Mouse (Mus musculus): Measurements from ENCODE around the gene Gm4894. TPM values are rescaled to one million over a fixed set of nuclear protein-coding genes. Genes with fewer than 3 reads are reported as not detected.

Gm4894 gene
- polyA plus RNA-seq, 1 experiment, result not detected

DNA sequence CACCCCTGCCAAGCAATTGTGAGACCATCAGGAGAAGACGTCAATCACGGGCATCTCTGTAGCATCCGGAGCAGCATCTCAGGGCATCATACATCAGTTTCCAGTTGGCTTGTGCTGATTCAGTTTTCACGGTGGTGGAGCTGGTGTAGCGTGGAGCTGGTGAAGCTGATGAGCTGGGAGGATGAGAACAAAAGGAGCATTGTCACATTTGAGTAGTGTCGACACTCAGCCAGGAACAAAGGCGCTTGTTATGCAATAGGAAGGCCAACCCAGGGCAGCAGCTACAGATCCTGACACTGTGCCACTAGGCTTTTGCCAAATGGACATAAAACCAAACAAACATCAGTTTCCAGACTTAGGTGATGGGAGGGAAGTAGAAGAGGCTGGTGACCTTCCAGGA is 23.2 kb downstream of the Gm4894 start:
- TF ChIP-seq CTCF (IDR thresholded peaks at IDR 0.05; ENCODE audit: insufficient read depth, low read length), result no peak
- no peak for TF ChIP-seq POLR2A (IDR thresholded peaks at IDR 0.05; ENCODE audit: borderline replicate concordance, extremely low read depth, low read depth, low read length)
- no peak overlapping the region for H3K4me3 ChIP-seq (replicated peaks; ENCODE audit: extremely low read depth, low read depth, low read length)
- 0 out of 2 replicates have a peak, but pooled peaks cover 2% of the 10 kb centered on the region for H3K4me1 ChIP-seq (ENCODE audit: control insufficient read depth, insufficient read depth, low read length)
- no peak for DNase-seq
- WGBS, result 65% methylated on average over 7 of the region's 7 CpGs

DNA sequence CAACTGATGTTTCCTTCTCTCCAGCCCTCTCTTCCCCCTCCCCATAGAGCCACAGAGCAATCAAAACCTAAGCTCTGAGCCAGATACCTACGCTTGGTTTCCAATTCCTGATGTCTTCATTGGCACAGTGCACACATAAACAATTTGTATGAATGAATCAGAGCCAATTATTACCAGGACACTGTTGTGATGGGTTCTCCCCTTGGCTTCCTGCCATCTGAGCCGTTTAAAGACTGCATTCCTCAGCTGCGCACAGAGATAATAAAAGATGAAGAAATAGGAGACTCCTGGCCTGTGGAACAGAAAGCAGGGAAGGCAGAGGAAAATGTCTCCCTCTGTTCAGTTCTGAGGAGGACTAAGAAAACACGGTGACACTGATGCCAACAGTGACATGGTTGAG is 25.6 kb downstream of the Gm4894 start:
- Histone ChIP-seq H3K4me1 (ENCODE audit: control insufficient read depth, insufficient read depth, low read length) (0 out of 2 replicates have a peak, but pooled peaks cover 2% of the 10 kb centered on the region), H3K4me3 (replicated peaks; ENCODE audit: extremely low read depth, low read depth, low read length) (no peak overlapping the region)
- TF ChIP-seq CTCF (IDR thresholded peaks at IDR 0.05; ENCODE audit: insufficient read depth, low read length), result no peak
- TF ChIP-seq POLR2A (IDR thresholded peaks at IDR 0.05; ENCODE audit: borderline replicate concordance, extremely low read depth, low read depth, low read length), result no peak
- no peak for DNase-seq
- WGBS, result 33% methylated on average over 4 of the region's 4 CpGs

DNA sequence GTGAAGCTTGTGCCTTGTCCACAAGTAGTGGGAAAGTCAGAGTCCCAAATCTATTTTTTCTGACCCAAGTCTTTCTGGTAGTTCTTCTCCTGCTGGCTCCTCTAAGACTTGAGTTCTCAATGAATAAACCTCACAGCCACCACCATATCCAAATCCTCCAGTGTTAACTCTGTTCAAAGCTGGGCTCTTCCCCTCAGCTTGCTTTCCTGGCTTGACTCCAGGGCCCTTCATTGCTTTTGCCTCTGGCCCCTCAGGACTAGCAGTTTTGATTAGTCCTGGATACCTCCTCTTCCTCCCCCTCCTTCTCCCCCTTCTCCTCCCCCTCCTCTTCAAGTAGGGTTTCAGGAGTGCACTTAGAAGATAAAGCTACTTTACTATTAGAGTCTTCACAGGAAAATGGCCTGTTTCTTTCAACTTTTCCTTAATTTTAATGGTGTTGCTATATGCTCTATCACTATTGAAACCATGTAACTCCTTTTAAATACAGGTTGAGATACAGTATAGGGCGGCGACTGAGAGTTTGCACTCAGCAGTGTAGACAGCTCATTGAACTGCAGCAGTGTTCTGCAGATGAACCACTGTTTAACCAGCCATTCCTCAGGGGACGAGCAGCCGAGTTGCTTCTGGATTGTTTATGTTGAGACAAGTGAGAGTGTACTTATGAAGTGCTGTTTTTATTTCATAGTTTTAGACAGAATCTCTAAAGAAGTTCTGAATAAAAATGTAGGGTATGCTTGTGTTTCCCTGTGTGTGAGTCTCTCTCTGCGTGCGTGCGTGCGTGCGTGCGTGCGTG is 26.4 kb downstream of the Gm4894 start:
- WGBS, result 69% methylated on average over 11 of the region's 11 CpGs
- Histone ChIP-seq H3K4me1 (ENCODE audit: control insufficient read depth, insufficient read depth, low read length) (0 out of 2 replicates have a peak, but pooled peaks cover 2% of the 10 kb centered on the region), H3K4me3 (replicated peaks; ENCODE audit: extremely low read depth, low read depth, low read length) (no peak overlapping the region)
- DNase-seq, result no peak
- no peak for TF ChIP-seq POLR2A (IDR thresholded peaks at IDR 0.05; ENCODE audit: borderline replicate concordance, extremely low read depth, low read depth, low read length)
- TF ChIP-seq CTCF (IDR thresholded peaks at IDR 0.05; ENCODE audit: insufficient read depth, low read length), result no peak

DNA sequence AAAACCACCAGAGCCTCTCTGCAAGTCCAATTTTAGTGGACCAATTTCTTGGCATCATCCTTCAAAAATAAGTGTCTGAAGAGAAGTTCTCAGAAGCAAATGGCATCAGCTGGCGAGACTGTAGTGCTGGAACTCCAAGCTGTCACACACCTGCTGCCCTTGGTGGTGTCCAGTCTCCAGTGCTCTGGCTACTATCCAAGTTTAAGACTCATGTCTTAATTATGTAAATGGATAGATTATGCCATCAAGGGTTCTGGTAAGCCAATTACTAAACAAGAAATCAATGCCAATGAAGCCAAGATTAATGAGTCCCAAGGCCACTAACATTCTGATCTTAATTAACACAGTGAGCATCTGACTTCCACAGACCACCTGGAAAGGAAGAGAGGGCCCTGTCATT is 44.8 kb downstream of the Gm4894 start:
- Histone ChIP-seq H3K4me1 (ENCODE audit: control insufficient read depth, insufficient read depth, low read length) (no peaks in the 10 kb centered on the region), H3K4me3 (replicated peaks; ENCODE audit: extremely low read depth, low read depth, low read length) (no peak overlapping the region)
- no peak for TF ChIP-seq CTCF (IDR thresholded peaks at IDR 0.05; ENCODE audit: insufficient read depth, low read length)
- TF ChIP-seq POLR2A (IDR thresholded peaks at IDR 0.05; ENCODE audit: borderline replicate concordance, extremely low read depth, low read depth, low read length), result no peak
- WGBS, result 65% methylated on average over 1 of the region's 1 CpGs
- DNase-seq, result no peak

DNA sequence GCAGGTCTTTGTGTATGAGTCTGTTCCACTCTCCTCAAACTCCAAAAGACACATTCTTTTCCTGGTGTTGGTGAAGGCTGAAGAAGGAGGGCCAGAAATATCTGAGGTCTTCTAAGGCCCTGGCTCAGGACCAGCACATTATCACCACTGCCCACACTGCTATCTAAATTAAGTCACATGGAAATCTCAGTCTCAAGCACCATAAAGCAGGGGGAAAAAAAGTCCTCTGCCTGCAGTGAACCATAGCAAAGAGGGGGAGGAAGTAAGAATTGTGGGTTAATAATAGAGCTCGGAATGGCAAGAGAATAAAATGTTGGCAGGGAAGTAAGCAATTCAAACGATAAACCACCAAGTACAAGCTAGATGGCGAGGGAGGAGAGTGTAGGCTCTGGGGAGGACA is 57.2 kb downstream of the Gm4894 start:
- DNase-seq, result no peak
- H3K4me3 ChIP-seq (replicated peaks; ENCODE audit: extremely low read depth, low read depth, low read length), result no peak overlapping the region
- 39% methylated on average over 3 of the region's 3 CpGs for WGBS
- TF ChIP-seq CTCF (IDR thresholded peaks at IDR 0.05; ENCODE audit: insufficient read depth, low read length) (no peak), POLR2A (IDR thresholded peaks at IDR 0.05; ENCODE audit: borderline replicate concordance, extremely low read depth, low read depth, low read length) (no peak)
- no peaks in the 10 kb centered on the region for H3K4me1 ChIP-seq (ENCODE audit: control insufficient read depth, insufficient read depth, low read length)

DNA sequence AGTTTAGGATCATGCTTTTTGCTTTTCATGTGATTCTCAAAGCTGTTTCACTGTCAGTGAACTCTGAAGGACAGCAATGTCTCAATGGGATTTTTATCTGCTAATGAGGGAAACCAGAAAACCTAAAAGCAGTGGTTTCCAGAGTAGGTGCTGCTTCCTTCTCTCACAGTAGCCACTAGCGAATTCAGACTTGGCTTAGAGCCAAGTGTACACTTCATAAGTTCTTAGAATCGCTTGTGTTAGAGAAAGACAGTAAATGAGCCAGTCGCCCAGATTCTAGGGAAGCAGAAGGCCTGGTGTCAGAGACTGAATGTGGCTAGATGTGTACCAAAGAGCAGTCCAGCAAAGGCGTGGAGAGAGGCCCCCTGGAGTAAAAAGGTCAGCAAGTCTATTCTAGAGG is 60.5 kb downstream of the Gm4894 start:
- no peak for DNase-seq
- WGBS, result 35% methylated on average over 4 of the region's 4 CpGs
- no peak for TF ChIP-seq POLR2A (IDR thresholded peaks at IDR 0.05; ENCODE audit: borderline replicate concordance, extremely low read depth, low read depth, low read length)
- no peak for TF ChIP-seq CTCF (IDR thresholded peaks at IDR 0.05; ENCODE audit: insufficient read depth, low read length)
- no peaks in the 10 kb centered on the region for H3K4me1 ChIP-seq (ENCODE audit: control insufficient read depth, insufficient read depth, low read length)
- H3K4me3 ChIP-seq (replicated peaks; ENCODE audit: extremely low read depth, low read depth, low read length), result no peak overlapping the region

DNA sequence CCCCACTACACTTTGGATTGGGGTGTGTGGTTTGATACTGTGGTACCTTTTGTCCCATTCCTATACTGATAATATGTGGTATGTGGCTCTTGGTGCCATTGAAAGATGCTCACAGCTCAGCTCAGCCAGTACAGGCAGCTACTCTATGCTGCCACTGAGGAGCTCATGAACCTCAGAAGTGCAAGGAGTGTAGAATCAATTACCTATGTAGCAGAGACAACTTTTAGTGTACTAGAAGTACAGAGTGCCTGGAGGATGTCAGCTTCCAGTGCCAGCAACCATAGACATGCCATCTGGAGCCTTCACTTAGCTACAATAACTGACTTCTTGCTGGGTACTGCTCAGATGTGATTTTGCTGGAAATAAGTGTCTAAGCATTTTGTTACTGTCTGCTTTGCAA is 68.3 kb downstream of the Gm4894 start:
- no peak for DNase-seq
- TF ChIP-seq POLR2A (IDR thresholded peaks at IDR 0.05; ENCODE audit: borderline replicate concordance, extremely low read depth, low read depth, low read length) (no peak), CTCF (IDR thresholded peaks at IDR 0.05; ENCODE audit: insufficient read depth, low read length) (no peak)
- H3K4me1 ChIP-seq (ENCODE audit: control insufficient read depth, insufficient read depth, low read length), result no peaks in the 10 kb centered on the region
- no peak overlapping the region for H3K4me3 ChIP-seq (replicated peaks; ENCODE audit: extremely low read depth, low read depth, low read length)

Other genes starting within 250 kb of the Gm4894 start
- gene Zw10, start 194.9 kb upstream of the Gm4894 start, polyA plus RNA-seq (2012; rRNA removed), result 8.7 and 13.8 TPM in 2 replicates
- gene Tmprss5, start 169.3 kb upstream of the Gm4894 start, polyA plus RNA-seq (2012; rRNA removed), result 1.3 and 1.6 TPM in 2 replicates
- 0.12 TPM in 1 of 2 replicates, not detected in the other for gene Drd2, start 90.1 kb downstream of the Gm4894 start, polyA plus RNA-seq (2012; rRNA removed)
- 0.15 and 0.23 TPM in 2 replicates for gene Ankk1, start 176.5 kb downstream of the Gm4894 start, polyA plus RNA-seq (2012; rRNA removed)
- gene Ttc12, start 235.7 kb downstream of the Gm4894 start, polyA plus RNA-seq (2012; rRNA removed), result 3.6 and 6.0 TPM in 2 replicates

All from lung, adult 2 months (tissue).